ENCODE assay signal across 28 mouse cellular contexts in genomic region chr14:60204993-60205392, GRCm38 (mm10). TPM values are rescaled to one million over a fixed set of nuclear protein-coding genes. Genes with fewer than 3 reads are reported as not detected.
"Had no signal": no experiment of that assay in that cellular context is flagged by ENCODE, and none has a peak within 500 bp of the region (broad histone marks: within the 10 kb centered on the region; RNA-seq: fewer than 3 reads in every experiment).

No protein-coding gene starts in this region.

- ATAC-seq: intestine, embryonic 16.5 days; liver, postnatal 0 days; midbrain, embryonic 15.5 days had no signal

- DNase-seq: kidney, adult 2 months; kidney, postnatal 25 days; layer of hippocampus, adult 9-11 months; liver, postnatal 0 days; lung, embryonic 14.5 days; lung, postnatal 14 days; lung, postnatal 4 days; retina, postnatal 1 day; right cerebral cortex, postnatal 25 days; spleen, adult 18-20 months; thymus, postnatal 25 days had no signal

- H3K36me3 ChIP-seq: limb, embryonic 10.5 days; limb, embryonic 13.5 days; midbrain, embryonic 12.5 days; midbrain, embryonic 15.5 days; neural tube, embryonic 12.5 days; stomach, embryonic 15.5 days had no signal

- H3K27ac ChIP-seq: kidney, postnatal 0 days; layer of hippocampus, adult 2 months; limb, embryonic 10.5 days; limb, embryonic 13.5 days; liver, embryonic 14.5 days; midbrain, embryonic 12.5 days; midbrain, embryonic 15.5 days; neural tube, embryonic 12.5 days; stomach, embryonic 15.5 days had no signal

- H3K9me3 ChIP-seq: limb, embryonic 10.5 days; limb, embryonic 13.5 days; midbrain, embryonic 12.5 days; midbrain, embryonic 15.5 days; neural tube, embryonic 12.5 days; stomach, embryonic 15.5 days had no signal

- H3K4me2 ChIP-seq: limb, embryonic 13.5 days; liver, embryonic 11.5 days; lung, embryonic 14.5 days; midbrain, embryonic 12.5 days; midbrain, embryonic 15.5 days; neural tube, embryonic 12.5 days; stomach, embryonic 15.5 days had no signal

- H3K27me3 ChIP-seq: limb, embryonic 13.5 days; midbrain, embryonic 12.5 days; midbrain, embryonic 15.5 days; neural tube, embryonic 12.5 days; stomach, embryonic 15.5 days had no signal

- H3K4me3 ChIP-seq: layer of hippocampus, adult 2 months; limb, embryonic 10.5 days; limb, embryonic 13.5 days; midbrain, embryonic 12.5 days; midbrain, embryonic 15.5 days; neural tube, embryonic 12.5 days; stomach, embryonic 15.5 days had no signal

- H3K4me1 ChIP-seq: limb, embryonic 10.5 days; limb, embryonic 13.5 days; midbrain, embryonic 15.5 days; neural tube, embryonic 12.5 days; stomach, embryonic 15.5 days had no signal

- H3K9ac ChIP-seq: limb, embryonic 13.5 days; liver, embryonic 14.5 days; liver, postnatal 0 days; lung, embryonic 14.5 days; midbrain, embryonic 12.5 days; midbrain, embryonic 15.5 days; neural tube, embryonic 12.5 days; stomach, embryonic 15.5 days had no signal

RNA-seq across cellular contexts. Expression of gene Nupl1, which starts 46.2 kb away (rescaled TPM):
- total RNA-seq: left cerebral cortex, adult 18-20 months; megakaryocyte-erythroid progenitor cell, adult 5-6 weeks; neutrophil, adult 5-6 weeks had no signal
- polyA plus RNA-seq: kidney, embryonic 14.5 days; kidney, postnatal 0 days; large intestine, adult 2 months; limb, embryonic 10.5 days; limb, embryonic 13.5 days; liver, embryonic 11.5 days; liver, postnatal 0 days; lung, embryonic 14.5 days; midbrain, embryonic 12.5 days; neural tube, embryonic 12.5 days; thymus, postnatal 0 days had no signal
